Mouse (Mus musculus): ENCODE measurements around the gene Ppy.

Ppy gene

DNA sequence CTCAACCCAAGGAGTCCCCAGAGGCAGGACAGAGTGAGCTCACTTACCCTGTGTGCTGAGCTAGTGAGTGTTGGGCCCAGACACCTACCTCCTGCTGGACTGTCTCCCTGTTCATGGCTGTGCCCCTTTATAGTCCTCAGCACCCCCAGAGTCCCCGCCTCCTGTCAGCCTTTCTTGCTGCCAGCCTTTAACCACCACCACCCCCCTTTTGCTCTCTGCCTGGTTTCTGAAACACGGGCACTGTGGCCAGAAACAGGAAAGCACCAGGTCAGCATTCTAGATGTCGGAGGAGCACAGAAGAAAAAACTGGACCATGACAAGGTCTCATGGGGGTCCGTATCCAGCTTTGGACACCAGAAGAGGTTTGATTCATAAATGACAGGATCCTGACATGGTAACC is at the start of gene Ppy:
Ppy (minus strand) TSS at position 101 of the 400 bp plus-strand sequence.
- DNase-seq (ENCODE audit: low spot score in 2 of 2), result no peak

DNA sequence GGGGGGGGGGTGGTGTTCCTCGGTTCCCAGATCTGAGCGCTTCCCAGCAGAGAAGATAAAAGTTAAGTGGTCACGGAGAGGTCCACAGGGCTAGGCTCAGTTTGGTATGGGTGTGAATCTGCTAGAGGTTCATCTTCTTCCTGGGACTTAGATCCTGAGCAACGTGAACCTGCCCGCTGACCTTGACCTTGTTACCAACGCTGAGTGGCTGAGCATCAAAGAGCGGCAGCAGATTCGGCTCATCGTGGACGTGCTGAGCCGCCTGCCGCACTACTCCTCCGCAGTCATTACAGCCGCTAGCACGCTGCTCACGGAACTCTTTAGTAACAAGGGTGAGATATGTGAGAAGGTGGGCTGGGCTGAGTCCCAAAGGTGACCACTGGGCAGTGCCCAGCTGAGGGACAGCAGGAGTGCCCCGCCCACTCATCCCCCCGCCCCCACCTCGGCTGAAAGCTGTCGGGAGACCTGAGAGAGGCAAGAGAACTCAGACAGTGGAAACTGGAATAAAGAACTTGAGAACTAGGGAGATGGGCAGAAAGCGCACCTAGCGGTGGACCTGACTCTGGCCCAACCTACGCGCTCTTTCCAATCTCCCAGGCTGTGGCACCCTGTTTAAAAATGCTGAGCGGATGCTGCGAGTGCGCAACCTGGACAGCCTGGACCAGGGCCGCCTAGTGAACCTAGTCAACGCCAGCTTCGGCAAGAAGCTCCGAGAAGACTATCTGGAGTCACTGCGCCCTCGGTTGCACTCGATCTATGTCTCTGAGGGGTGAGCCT is 46.3 kb upstream of the Ppy start:
- no peak for DNase-seq (ENCODE audit: low spot score in 2 of 2)

DNA sequence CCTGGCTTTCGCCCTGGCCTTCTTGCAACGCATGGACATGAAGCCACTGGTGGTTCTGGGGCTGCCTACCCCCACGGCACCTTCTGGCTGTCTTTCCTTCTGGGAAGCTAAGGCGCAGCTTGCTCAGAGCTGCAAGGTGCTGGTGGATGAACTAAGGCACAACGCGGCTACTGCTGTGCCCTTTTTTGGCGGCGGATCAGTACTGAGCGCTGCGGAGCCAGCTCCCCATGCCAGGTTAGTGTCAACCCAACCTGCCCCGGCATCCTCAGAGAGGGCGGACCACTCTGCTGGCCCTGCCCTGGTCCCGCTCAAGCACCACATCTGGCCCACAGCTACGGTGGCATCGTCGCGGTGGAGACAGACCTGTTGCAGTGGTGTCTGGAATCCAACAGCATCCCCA is 45.4 kb upstream of the Ppy start:
- no peak for DNase-seq (ENCODE audit: low spot score in 2 of 2)

GRCm38 (mm10) chr11:102146005-102146404 is 44.9 kb upstream of the Ppy start:
- DNase-seq (ENCODE audit: low spot score in 2 of 2), result no peak

GRCm38 (mm10) chr11:102145471-102146001 is 44.4 kb upstream of the Ppy start, which contains the start of gene Nags:
Nags (plus strand) TSS chr11:102145513.
- no peak for DNase-seq (ENCODE audit: low spot score in 2 of 2)

GRCm38 (mm10) chr11:102144957-102145470 is 43.9 kb upstream of the Ppy start:
- no peak for DNase-seq (ENCODE audit: low spot score in 2 of 2)

GRCm38 (mm10) chr11:102142355-102142754 is 41.2 kb upstream of the Ppy start:
- no peak for DNase-seq (ENCODE audit: low spot score in 2 of 2)

DNA sequence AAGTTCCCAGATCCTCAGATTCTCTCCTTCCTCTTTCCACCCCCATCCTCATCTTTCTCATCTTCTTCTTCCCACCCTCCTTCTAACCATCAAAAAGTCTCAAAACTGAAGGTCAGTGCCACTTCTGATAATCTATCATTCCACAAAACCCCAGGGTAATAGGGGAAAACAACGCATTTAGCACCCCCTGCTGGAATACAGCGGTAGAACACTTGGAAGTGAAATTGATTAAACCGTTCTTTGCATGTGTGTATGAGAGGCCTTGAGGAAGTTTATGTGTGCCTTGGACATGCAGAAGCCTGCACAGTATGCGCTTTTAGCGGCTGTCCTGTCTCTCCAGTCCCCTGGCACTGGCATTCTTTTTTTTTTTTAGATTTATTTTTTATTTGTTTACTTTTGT is 39.4 kb upstream of the Ppy start:
- peak; percentile 59 to 71 for DNase-seq (ENCODE audit: low spot score in 2 of 2)

DNA sequence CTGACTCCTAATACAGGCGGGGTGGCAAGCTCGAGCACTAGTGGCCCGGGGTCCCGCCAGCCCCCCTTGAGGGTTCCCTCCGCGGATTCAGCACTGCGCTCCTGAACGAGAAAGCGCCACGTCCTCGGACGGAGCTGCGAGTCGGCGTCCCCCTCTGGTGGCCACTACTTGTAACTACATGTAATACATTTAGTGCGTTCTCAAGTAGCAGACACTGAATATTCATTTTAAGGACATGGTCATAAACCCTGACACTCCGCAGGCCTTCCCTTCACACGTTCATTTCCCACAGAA is 37.3 kb upstream of the Ppy start:
- DNase-seq (ENCODE audit: low spot score in 2 of 2), result peak; percentile 47 to 67

DNA sequence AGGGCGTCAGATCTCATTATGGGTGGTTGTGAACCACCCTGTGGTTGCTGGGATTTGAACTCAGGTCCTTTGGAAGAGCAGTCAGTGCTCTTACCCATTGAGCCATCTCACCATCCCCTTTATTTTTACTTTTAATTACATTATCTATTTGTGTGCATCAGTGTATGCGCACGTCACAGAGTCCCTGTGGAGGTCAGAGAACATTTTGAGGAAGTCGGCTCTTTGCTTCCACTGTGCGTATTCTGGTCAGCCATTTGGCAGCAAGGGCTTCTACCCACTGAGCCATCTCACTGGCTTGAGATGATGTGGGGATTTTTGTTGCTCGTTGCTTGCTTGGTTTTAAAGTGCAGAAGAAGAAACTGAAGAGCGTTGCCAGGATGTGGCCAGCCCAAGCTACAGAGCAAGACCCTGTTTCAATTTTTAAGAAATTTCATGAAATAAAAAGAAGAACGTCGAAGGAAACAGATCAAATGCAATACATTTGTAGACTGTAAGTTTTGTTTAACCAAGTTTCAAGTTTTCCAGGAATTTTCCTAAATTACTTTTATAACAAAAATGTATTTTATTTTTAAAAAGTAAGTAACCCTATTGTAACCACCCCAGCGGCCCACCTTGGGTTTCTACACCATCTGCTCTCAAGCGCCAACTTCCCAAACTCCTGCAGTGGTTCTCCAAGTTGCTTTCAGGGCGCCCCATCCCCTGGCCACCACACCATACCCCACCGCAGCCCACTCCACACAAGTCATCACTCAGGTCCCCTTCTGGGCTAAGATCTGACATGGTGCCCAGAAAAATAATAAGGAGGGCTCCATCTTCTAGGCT is 36.7 kb upstream of the Ppy start:
- DNase-seq (ENCODE audit: low spot score in 2 of 2), result no peak

DNA sequence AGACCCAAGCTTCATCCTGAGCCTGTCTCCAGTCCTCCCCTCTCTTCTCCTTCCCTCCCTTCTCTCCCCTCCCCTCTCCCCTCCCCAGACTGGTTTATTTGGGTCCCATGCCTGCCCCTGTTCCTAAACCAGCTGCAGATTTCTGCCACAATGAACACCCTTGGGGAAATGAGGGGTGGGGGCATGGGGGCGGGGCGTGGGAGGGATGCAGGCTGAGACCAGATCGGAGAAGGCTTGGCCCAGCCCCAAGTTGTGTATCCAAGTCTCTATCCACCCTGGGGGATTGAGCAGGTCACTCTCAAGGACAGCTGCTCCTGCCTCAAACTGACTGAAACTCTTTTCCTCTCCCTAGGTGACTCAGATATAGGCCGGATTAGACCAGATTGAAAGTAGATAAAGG is 33.4 kb upstream of the Ppy start:
- no peak for DNase-seq (ENCODE audit: low spot score in 2 of 2)

DNA sequence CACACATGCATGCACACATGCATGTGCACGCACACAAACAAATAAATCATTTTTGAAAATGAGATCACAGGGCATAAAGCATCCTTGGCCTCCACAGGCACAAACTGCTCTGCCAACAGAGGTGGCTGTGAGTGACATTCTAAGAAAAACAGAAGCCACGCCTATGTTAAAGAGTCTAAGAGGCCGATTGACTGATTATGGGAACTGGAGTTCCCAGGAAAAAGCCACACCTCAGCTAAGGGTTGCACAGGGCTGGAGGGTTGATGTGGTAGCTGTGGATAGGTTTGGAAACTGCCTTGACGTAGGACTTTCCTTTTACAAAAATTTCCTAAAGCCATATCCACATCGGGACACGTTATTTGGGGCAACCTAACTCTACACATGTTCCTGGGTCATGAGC is 16.3 kb upstream of the Ppy start:
- no peak for DNase-seq (ENCODE audit: low spot score in 2 of 2)

DNA sequence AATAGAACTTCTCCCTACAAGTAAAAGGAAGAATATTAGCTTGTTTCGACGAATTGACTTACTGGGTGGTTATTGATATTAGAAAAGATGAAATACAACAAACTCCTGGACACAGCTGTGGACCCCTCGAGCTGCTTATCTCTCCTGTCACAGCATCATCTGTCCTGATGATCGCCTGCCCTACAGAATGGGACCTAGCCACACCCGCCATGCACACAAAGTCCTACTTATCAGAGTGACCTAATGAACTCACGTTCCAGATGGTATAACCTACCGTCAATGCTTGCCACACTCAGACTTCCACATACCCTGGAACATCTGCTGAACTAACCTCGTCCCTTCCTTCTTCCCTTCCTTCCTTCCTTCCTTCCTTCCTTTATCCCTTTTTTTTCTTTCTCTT is 15.1 kb upstream of the Ppy start:
- DNase-seq (ENCODE audit: low spot score in 2 of 2), result no peak

GRCm38 (mm10) chr11:102111576-102111975 is 10.5 kb upstream of the Ppy start:
- no peak for DNase-seq (ENCODE audit: low spot score in 2 of 2)

GRCm38 (mm10) chr11:102107732-102108131 is 6.6 kb upstream of the Ppy start, which contains the start of gene Pyy:
Pyy (minus strand) TSS chr11:102107832.
- no peak for DNase-seq (ENCODE audit: low spot score in 2 of 2)

- DNase-seq (ENCODE audit: low spot score in 2 of 2), result no peak
Measured at GRCm38 (mm10) chr11:102106911-102107310, 5.8 kb upstream of the Ppy start.

- DNase-seq (ENCODE audit: low spot score in 2 of 2), result peak; percentile 49 to 54
Measured at GRCm38 (mm10) chr11:102102485-102103258, 1.6 kb upstream of the Ppy start.

- peak; percentile 55 to 68 for DNase-seq (ENCODE audit: low spot score in 2 of 2)
Measured at GRCm38 (mm10) chr11:102096887-102097391, 4.2 kb downstream of the Ppy start.

DNA sequence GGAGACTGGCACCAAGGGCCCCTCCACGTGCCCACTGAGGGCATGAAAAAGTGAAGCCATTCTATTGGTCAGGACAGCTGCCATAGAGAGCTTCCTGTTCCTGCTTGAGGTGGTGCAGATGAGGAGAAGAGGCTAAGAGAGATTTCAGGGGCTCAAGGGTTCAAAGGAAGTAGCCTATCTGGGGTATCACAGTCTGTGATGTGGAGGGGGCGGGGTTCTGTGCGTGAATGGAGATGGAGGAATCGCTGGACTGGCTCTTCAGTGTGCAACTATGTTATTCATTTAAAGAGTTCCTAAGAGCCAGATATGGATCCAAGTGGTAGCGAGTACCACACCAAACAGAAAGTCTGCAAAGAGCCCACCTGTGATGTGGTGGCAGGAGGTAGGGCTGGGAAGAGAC is 4.7 kb downstream of the Ppy start:
- no peak for DNase-seq (ENCODE audit: low spot score in 2 of 2)

- no peak for DNase-seq (ENCODE audit: low spot score in 2 of 2)
Measured at GRCm38 (mm10) chr11:102095676-102096075, 5.4 kb downstream of the Ppy start.

GRCm38 (mm10) chr11:102089088-102089808 is 11.9 kb downstream of the Ppy start:
- peak; percentile 67 to 75 for DNase-seq (ENCODE audit: low spot score in 2 of 2)
